In the genomic region with DNA sequence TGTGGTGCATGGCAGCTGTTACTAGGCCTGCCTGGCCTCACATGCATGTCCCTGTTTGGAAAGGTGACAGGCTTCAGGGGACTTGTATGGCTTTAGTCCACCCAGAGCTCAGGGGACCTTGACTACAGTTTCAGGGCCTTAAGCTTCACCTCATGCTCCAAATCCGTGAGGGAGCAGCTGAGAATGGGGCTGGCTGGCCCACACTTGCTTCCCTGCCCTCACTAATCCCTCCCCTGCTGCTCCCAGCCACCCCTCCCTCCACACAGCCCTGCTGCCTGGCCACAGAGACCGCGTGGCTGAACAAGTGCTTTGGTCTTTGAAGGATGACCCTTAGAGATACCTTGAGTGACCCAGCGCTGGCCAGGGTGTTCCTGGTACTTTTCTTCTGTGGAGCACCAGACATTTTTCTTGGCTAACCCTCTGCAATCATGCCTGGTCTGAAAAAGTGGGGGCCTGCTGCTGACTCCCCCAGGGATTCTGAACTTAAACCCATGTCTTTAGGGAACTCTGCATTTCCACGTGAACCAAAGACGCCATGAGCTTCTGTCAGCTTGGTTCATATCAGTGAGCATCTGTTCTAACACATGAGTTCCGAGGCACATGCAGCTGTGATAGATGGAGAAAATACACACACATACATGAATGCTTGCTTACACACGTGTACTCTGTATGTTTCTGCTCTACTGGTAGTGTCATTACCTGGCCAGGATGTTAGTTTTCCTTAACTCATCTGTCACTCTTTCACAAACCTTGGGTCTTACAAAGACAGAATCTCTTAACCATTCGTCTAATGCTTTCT, we compare ENCODE assay signal across 12 mouse cellular contexts. TPM values are rescaled to one million over a fixed set of nuclear protein-coding genes. Genes with fewer than 3 reads are reported as not detected.
DNase-seq lines count a peak whose midpoint lies in the region; ATAC-seq and TF ChIP-seq lines count a peak whose summit lies in the region.
"Had no signal": no experiment of that assay in that cellular context is flagged by ENCODE, and none has a peak within 500 bp of the region (broad histone marks: within the 10 kb centered on the region; RNA-seq: fewer than 3 reads in every experiment).

No protein-coding gene starts in this region.

- intact Hi-C loops in left cerebral cortex, postnatal 36 days (cut with DNase I), result no loop called here

- H3K9ac ChIP-seq in kidney, embryonic 16.5 days (replicated peaks; ENCODE audit: low read length), result no peak overlapping the region
- no peak overlapping the region for H3K9ac ChIP-seq in neural tube, embryonic 12.5 days
- H3K9ac ChIP-seq: intestine, embryonic 15.5 days had no signal

- H3K4me3 ChIP-seq in kidney, embryonic 16.5 days (ENCODE audit: low read length), result no peak overlapping the region
- H3K4me3 ChIP-seq in embryonic fibroblast, embryonic 13.5 days (ENCODE audit: insufficient read depth, low read length), result no peak overlapping the region
- H3K4me3 ChIP-seq in neural tube, embryonic 12.5 days, result no peak overlapping the region
- H3K4me3 ChIP-seq: intestine, embryonic 15.5 days; left cerebral cortex, adult 2 months had no signal

- TF ChIP-seq POLR2A in embryonic fibroblast, embryonic 13.5 days (IDR thresholded peaks at IDR 0.05; ENCODE audit: low read depth, low read length), result no peak

- TF ChIP-seq CTCF in embryonic fibroblast, embryonic 13.5 days (IDR thresholded peaks at IDR 0.05; ENCODE audit: borderline replicate concordance, insufficient read depth, low read length), result no peak

- no peaks in the 10 kb centered on the region for H3K9me3 ChIP-seq in kidney, embryonic 16.5 days (ENCODE audit: low read length)
- H3K9me3 ChIP-seq in neural tube, embryonic 12.5 days, result no peaks in the 10 kb centered on the region
- H3K9me3 ChIP-seq: intestine, embryonic 15.5 days had no signal

- H3K4me2 ChIP-seq in kidney, embryonic 16.5 days (replicated peaks; ENCODE audit: low read depth, low read length), result no peak overlapping the region
- 0 out of 2 replicates have a peak overlapping the region, but pooled peaks have one; percentile 17 for H3K4me2 ChIP-seq in neural tube, embryonic 12.5 days (replicated peaks)
- H3K4me2 ChIP-seq: intestine, embryonic 15.5 days had no signal

- 32% methylated on average over 9 of the region's 9 CpGs for WGBS in kidney, embryonic 16.5 days
- 36% methylated on average over 9 of the region's 9 CpGs for WGBS in neural tube, embryonic 12.5 days

- DNase-seq in embryo, embryonic 10 days (ENCODE audit: low spot score), result peak; percentile 21
- DNase-seq in embryo, embryonic 10.5 days (ENCODE audit: low spot score), result no peak
- DNase-seq in kidney, adult 8-10 months, result no peak
- no peak for DNase-seq in B cell, adult 2 months
- DNase-seq in left cerebral cortex, postnatal 36 days (ENCODE audit: low spot score in 2 of 2), result no peak
- DNase-seq: cerebellum, adult 11-12 months had no signal

- H3K36me3 ChIP-seq in kidney, embryonic 16.5 days (ENCODE audit: insufficient read depth, low read length), result no peaks in the 10 kb centered on the region
- no peaks in the 10 kb centered on the region for H3K36me3 ChIP-seq in neural tube, embryonic 12.5 days
- H3K36me3 ChIP-seq: intestine, embryonic 15.5 days had no signal

- no peak for ATAC-seq in kidney, embryonic 16.5 days (ENCODE audit: low FRiP score, low TSS enrichment)
- ATAC-seq in neural tube, embryonic 12.5 days (ENCODE audit: low FRiP score, low read depth), result no peak; the same call in 1 of the 2 replicates

- H3K27ac ChIP-seq in kidney, embryonic 16.5 days (ENCODE audit: low read length), result peak overlapping the region; percentile 58
- H3K27ac ChIP-seq in embryonic fibroblast, embryonic 13.5 days (ENCODE audit: insufficient read depth, low read length), result peak overlapping the region; percentile 22; the same call in 1 of the 2 replicates
- H3K27ac ChIP-seq in neural tube, embryonic 12.5 days, result peak overlapping the region; percentile 9; the same call in 1 of the 2 replicates
- H3K27ac ChIP-seq: intestine, embryonic 15.5 days; left cerebral cortex, adult 2 months had no signal

- no peaks in the 10 kb centered on the region for H3K27me3 ChIP-seq in kidney, embryonic 16.5 days (ENCODE audit: insufficient read depth, low read length)
- no peaks in the 10 kb centered on the region for H3K27me3 ChIP-seq in neural tube, embryonic 12.5 days (replicated peaks)
- H3K27me3 ChIP-seq: intestine, embryonic 15.5 days had no signal

- peaks cover 24% of the 10 kb centered on the region for H3K4me1 ChIP-seq in kidney, embryonic 16.5 days (ENCODE audit: insufficient read depth, low read length)
- peaks cover 7% of the 10 kb centered on the region; the same call in 1 of the 2 replicates for H3K4me1 ChIP-seq in embryonic fibroblast, embryonic 13.5 days (ENCODE audit: control insufficient read depth, insufficient read depth, low read length)
- H3K4me1 ChIP-seq in neural tube, embryonic 12.5 days, result peaks cover 19% of the 10 kb centered on the region

RNA-seq across cellular contexts. Expression of a gene that starts 42.3 kb away (rescaled TPM):
- polyA plus RNA-seq in kidney, embryonic 16.5 days (2015; fragmentation: Nextera tagmentation; extraction: Ambion mirVana), result 27.0 and 28.2 TPM in 2 replicates
- 239 and 264 TPM in 2 replicates for polyA plus RNA-seq in embryonic fibroblast, embryonic 13.5 days (2011; ENCODE audit: insufficient read length, low read depth, missing spikeins)
- 12.1 and 13.3 TPM in 2 replicates for polyA plus RNA-seq in neural tube, embryonic 12.5 days (2016; fragmentation: Nextera tagmentation; extraction: Ambion mirVana)
- 10 to 100 TPM; 12.7 to 13.9 TPM for total RNA-seq in left cerebral cortex, postnatal 36 days (2021)

RNA-seq across cellular contexts. Expression of a gene that starts 45.8 kb away (rescaled TPM):
- 74.7 and 76.7 TPM in 2 replicates for polyA plus RNA-seq in kidney, embryonic 16.5 days (2015; fragmentation: Nextera tagmentation; extraction: Ambion mirVana)
- 44.2 and 52.6 TPM in 2 replicates for polyA plus RNA-seq in embryonic fibroblast, embryonic 13.5 days (2011; ENCODE audit: insufficient read length, low read depth, missing spikeins)
- 81.3 and 84.2 TPM in 2 replicates for polyA plus RNA-seq in neural tube, embryonic 12.5 days (2016; fragmentation: Nextera tagmentation; extraction: Ambion mirVana)
- 10 to 100 TPM; 14.4 to 15.8 TPM for total RNA-seq in left cerebral cortex, postnatal 36 days (2021)
- total RNA-seq: granulocyte monocyte progenitor cell, adult 5-6 weeks had no signal
